Mouse (Mus musculus) retina, postnatal 1 day (tissue): ENCODE results near the gene Plekhf1.

Experiments used
- DNase-seq: peaks from one replicate; pipeline ENCODE4 v3.0.0-alpha.2; 2012

The Plekhf1 gene

DNA sequence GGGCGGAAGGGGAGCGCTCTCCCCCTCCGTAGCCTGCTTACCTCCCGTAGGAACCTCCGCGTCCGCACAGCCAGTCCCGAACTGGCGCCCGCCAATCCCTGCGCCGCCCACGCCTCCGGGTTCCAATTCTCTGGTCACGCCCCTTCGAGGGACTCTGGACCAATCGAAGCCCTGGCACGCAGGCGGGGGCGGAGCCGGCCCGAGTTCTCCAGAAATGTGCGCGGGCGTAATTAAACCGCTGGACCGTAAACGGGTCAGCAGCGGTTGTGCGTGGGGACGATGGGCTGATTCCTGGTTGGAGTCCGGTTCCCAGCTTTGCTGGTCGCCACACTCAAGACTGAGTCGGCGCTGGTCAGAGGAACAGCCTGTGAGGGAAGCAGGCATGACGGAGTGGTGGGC lies at the start of gene Plekhf1:
Gene Plekhf1 (minus strand): TSS at position 117 of the 399 bp plus-strand sequence.
- DNase-seq, result peak; percentile 97

GRCm38 (mm10) chr7:38272551-38272950 lies 44.7 kb upstream of the Plekhf1 start:
- DNase-seq, result no peak

- peak; percentile 6 for DNase-seq
Measured at GRCm38 (mm10) chr7:38271859-38272258, 44.0 kb upstream of the Plekhf1 start.

- no peak for DNase-seq
Measured at GRCm38 (mm10) chr7:38271511-38271811, 43.6 kb upstream of the Plekhf1 start.

GRCm38 (mm10) chr7:38270703-38271510 lies 43.1 kb upstream of the Plekhf1 start, which contains the start of gene Pop4:
Gene Pop4 (minus strand): TSS chr7:38271423.
- peak; percentile 93 for DNase-seq

- peak; percentile 72 for DNase-seq
Measured at GRCm38 (mm10) chr7:38267006-38267680, 39.3 kb upstream of the Plekhf1 start.

- no peak for DNase-seq
Measured at GRCm38 (mm10) chr7:38262406-38262805, 34.6 kb upstream of the Plekhf1 start.

- no peak for DNase-seq
Measured at GRCm38 (mm10) chr7:38259631-38260030, 31.8 kb upstream of the Plekhf1 start.

- DNase-seq, result no peak
Measured at GRCm38 (mm10) chr7:38253441-38253840, 25.6 kb upstream of the Plekhf1 start.

DNA sequence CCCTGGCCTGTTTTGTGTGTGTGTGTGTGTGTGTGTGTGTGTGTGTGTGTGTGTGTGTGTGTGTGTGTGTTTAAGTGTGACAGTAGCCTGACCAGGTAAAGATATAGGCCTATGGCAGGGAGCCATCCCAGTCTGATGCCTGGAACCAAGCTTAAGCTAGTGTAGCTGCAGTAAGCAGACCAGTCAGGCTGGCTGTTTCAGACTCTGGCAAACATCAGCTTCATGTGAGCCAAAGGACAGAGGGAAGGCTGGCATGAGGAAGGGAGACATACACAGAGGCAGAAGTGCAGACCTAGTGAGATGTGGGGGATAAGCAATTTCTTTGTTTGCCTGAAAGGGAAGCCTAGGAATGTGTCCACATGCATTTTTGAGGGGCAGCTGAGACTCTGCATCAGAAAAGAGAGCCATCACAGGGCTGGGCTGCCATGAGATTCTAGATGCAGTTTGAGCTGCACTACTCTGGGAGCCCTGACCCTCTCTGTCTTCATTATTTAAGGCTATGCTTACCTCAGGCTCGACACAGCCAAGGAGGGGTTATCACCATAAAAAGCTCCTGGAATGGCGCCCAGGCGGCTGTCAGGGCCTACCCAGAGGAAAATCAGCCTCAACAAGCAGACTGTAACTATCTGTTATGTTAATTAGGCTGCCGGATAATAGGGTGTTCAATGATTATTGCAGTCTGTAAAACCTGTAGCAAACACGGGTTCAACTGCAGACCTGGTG lies 23.8 kb upstream of the Plekhf1 start:
- DNase-seq, result no peak

DNA sequence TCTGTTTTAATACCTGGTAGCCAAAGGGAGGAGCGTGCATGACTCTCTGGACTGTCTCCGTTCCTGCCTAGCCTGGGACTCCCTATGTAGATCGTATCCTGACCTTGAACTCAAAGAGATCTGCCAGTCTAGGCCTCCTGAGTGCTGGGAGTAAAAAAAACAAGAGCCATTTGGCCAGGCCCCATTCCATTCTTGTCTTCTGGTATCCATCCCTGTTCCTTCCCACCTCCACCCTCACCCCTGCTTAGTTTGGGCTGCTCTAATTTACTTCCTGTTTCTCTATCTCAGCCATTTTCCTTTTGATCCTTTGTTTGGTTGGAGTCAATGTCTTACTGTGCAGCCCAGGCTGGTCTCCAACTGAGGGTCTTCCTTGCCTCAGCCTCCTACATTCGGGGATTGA lies 14.6 kb upstream of the Plekhf1 start:
- no peak for DNase-seq

- DNase-seq, result no peak
Measured at GRCm38 (mm10) chr7:38237140-38237539, 9.3 kb upstream of the Plekhf1 start.

- DNase-seq, result no peak
Measured at GRCm38 (mm10) chr7:38236400-38237105, 8.7 kb upstream of the Plekhf1 start.

GRCm38 (mm10) chr7:38230285-38230684 lies 2.5 kb upstream of the Plekhf1 start:
- no peak for DNase-seq

DNA sequence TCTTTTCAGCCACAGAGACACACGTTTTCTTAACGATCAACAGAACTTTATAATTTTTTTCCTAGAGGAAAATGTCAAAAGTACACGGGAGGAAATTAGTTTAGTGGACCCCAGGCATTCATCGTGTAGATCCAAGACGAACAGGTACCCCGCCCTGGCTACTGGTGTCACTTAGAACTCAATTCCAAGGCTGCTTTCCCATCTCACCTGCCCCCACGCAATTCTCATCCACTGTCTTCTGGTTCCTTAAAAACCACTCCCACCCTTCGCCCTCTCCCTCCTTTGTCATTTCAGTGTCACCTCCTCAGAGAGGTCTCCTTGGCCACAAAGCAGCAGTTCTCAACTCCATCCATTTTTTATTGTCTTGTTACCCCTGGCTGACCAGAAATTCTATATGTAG lies 513 bp upstream of the Plekhf1 start:
- DNase-seq, result no peak

GRCm38 (mm10) chr7:38227181-38227899 lies 476 bp downstream of the Plekhf1 start:
- DNase-seq, result peak; percentile 65

DNA sequence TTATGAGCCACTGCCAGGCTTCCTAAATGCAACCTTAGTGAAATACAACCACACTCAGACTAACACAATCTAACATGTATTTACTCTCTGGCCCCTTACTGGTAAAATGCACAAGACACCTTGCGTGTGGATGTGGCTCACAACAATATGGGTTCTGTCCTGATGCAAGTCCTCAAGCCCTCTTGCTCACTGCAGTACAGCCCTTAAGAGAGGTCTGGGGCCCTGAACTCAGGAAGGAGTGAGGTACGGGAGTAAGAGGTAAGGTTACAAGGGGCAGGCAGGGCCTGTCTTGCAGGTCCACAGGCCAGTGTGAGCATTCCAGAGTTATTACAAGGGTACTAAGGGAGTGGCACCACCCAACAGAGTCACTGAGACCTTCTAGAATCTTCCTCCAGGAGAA lies 1.6 kb downstream of the Plekhf1 start:
- DNase-seq, result no peak

- DNase-seq, result peak; percentile 47
Measured at GRCm38 (mm10) chr7:38224577-38225369, 3.0 kb downstream of the Plekhf1 start.

DNA sequence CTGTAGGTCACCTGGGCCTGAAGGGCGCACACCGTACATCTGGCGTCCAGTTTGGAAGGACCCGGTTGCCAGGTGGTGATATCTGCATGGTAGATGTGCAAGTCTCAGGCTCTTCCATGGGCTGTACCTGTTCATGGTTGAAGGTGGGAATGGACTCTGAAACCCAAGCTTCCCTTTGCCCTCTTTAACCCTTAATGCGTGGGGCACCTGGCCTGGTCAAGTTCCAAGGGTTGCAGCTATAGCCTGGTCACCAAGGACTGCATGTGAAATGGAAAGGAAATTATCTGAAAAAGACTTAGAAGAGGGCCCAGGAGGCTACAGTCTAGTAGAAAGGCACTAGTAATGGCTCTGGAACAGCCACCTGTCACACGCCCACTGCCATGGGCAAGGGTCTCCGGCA lies 7.0 kb downstream of the Plekhf1 start:
- DNase-seq, result no peak

DNA sequence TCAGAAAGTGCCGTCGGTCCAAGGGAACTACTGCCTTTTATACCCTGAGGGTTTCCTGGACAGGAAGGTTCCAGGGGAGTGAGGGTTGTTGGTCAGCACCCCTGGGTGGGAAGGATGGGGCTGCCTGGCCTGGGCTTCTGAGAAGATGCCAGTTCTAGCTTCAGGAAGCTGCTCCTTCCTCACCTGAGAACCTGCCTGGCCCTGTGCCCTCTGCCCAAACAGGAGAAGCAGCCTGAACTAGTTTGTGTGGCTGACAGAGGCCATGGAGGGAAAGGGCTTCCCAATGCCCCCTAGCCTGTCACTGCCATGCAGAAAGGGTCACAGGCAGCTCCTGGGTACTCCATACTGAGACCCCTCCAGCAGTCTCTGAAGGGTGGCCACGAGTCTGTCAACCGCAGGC lies 8.3 kb downstream of the Plekhf1 start:
- DNase-seq, result no peak

DNA sequence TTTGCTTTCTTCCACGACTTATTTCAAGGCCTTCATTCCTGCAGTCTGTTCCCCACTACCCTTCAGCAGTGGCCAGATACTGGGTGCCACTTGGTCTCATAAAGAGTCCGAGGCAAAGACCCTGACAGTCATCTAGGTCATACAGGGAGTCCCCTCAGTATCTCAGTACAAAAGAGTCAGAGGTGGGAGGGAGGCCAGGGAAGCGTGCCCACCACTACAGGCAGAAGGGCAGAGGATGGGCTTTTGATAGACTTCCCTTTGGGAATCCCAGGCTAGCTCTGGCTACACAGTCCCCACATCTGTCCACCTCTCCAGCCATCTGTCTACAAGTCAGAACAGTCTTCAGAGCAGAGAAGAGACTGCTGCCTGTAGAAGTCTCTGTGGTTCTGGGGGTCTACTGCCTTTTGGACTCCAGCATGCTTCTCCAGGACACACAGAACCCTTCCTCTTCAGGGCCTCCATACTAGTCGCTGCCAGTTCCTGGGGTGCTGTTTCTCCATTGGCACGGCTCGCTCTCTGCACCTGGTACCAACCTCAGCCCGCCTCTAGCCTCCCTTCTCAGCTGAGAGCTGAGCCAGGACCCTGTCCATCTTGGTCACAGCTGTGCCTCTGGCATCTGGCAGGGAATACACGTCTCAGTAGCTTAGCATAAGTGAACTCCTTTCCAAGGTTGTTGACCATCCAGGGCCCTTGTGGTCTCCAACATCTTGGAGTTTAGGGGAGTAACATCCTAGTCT lies 9.0 kb downstream of the Plekhf1 start:
- DNase-seq, result no peak
